Mouse (Mus musculus): ENCODE data around the gene Cenpa.

DNA sequence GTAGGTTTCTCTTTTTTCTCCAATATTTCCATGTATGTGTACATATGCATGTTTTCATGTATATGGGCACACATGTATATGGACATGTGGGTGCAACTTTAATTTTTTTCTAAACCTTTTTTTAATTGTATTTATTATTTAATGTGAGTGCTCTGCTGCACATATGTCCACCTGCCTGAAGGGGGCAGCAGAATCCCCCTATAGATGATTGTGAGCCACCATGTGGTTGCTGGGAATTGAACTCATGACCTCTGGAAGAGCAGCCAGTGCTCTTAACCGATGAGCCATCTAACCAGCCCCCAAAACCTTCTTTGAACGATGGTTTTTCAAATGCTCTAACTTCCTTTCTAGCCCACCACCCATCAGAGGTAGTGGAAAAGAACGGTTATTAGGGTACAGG, 17.4 kb downstream of the Cenpa start:
- TF ChIP-seq CTCF (IDR thresholded peaks at IDR 0.05; ENCODE audit: low read depth) (peak; percentile 52), EP300 (optimal IDR thresholded peaks at IDR 0.05) (no peak)

Measured in stomach, postnatal 0 days (tissue).